Mouse (Mus musculus) mesoderm, embryonic 11.5 days (tissue): ENCODE data around the gene Tmem54.

ENCODE experiments used
- DNase-seq: peaks from one replicate; pipeline ENCODE4 v3.0.0-alpha.2; 2012; ENCODE audit warnings: low read depth, low spot score

Tmem54 gene

DNA sequence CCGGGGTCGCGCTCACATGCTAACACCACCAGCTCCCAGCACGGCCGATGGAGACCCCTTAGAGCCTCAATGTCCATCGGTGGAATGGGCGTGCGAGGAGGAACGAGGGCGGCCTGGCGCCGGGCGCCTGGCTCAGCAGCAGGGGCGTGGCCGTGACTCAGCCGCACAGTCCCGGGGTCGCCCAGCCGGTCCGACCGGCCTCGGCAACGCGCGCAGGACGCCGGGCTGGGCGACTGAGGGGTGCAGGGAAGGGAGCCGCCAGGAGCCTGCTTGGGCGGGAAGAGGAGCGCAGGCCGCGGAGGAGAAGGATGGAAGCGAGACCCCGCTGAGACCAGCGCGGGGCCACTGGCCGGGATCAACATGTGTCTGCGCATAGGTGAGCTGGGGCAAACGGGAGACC, at the start of gene Tmem54:
Gene Tmem54, plus strand, starts transcription at position 193 of the 400 bp plus-strand sequence.
- no peak for DNase-seq

DNA sequence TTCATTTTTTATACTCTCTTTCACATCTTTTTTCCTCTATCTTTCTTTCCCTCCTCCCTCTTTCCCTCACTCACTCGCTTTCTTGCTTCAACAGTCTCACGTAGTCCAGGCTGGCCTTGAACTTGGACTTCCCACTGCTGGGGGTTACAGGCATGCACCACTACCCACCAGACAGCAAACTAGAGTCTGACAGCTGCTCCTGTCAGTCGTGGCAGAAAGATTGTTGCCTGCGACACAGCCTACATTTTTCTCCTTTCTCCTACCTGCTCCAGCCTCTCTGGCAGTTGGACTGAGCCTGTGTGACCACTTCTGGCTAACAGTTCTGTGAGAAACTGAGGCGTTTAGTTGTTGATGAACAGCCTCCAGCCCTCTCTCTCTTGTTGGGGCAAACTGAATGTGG, 49.8 kb upstream of the Tmem54 start:
- no peak for DNase-seq

DNA sequence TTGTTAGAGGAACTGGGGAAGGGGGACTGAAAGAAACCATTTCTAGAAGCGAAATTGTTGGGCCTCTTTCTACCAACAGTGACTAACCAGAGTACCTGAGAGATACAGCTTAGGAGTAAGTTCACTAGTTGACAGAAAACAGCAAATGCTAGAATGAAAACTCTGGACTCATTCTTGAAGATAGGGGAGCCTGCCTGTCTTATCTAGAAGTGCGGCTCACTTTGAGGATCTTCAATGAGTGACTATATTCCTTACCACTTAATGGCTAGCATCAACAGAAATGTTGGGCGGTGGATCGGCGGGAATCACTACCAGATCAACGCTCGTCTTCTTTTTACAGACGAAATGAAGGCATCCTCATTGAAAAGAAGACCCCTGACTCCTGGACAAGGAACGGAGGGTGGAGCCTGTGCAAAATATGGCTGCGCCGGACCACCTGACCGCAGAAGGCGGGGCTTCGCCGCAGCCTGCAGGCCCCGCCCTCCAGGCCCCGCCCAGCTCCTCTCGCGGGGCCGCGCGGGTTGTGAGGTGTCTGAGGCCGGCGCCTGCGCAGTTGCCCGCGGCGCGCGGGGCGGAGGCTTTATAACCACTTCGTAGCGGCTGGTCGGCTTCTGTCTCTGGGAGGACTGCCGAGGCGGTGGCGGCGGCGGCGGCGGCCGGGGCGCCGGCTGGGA, 47.7 kb upstream of the Tmem54 start:
- DNase-seq = peak; percentile 98

- DNase-seq = peak; percentile 30
Observed at GRCm38 (mm10) chr4:129058207-129059092, 46.9 kb upstream of the Tmem54 start, which contains the start of gene Rnf19b. Rnf19b (plus strand) TSS chr4:129058271.

DNA sequence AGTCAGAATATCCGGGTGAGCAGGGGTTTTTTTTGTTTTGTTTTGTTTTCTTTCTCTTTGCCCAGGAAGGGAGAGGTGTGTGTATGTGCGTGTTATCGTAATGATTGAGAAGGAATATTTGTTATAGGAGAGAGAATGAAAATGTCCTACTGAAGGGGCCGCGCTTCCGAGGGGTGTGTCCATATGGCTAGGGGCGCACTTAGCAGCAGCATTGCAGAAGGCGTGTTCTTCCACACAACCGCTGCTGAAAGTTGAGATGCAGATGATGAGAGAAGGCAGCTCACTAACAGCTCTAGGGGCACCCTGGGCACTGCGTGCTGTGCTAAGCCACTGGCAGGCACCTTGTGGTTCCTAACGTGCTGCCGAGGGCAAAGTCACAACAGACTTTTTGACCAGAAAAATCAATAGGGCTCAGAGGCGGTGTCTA, 46.2 kb upstream of the Tmem54 start:
- peak; percentile 42 for DNase-seq

DNA sequence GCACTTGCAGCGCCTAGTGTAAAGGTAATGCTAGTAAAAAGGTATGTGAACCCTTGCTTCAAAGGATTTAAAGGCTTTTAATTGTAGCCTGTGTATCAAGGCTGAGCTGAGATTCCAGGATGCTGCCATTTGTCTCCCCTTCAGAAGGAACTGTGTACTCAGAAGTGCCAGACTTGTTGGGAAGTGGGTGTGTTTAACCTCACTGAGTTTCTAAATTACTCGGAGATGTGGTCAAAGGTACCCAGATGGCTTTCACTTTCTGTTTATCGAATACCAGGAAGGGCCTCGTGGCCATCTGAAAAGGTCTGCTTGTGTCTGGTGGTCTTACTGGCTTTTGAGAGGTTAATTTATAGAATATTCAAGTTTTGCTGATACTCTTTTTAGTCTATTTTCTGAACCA, 45.4 kb upstream of the Tmem54 start:
- no peak for DNase-seq

GRCm38 (mm10) chr4:129061486-129061885, 43.9 kb upstream of the Tmem54 start:
- DNase-seq = no peak

DNA sequence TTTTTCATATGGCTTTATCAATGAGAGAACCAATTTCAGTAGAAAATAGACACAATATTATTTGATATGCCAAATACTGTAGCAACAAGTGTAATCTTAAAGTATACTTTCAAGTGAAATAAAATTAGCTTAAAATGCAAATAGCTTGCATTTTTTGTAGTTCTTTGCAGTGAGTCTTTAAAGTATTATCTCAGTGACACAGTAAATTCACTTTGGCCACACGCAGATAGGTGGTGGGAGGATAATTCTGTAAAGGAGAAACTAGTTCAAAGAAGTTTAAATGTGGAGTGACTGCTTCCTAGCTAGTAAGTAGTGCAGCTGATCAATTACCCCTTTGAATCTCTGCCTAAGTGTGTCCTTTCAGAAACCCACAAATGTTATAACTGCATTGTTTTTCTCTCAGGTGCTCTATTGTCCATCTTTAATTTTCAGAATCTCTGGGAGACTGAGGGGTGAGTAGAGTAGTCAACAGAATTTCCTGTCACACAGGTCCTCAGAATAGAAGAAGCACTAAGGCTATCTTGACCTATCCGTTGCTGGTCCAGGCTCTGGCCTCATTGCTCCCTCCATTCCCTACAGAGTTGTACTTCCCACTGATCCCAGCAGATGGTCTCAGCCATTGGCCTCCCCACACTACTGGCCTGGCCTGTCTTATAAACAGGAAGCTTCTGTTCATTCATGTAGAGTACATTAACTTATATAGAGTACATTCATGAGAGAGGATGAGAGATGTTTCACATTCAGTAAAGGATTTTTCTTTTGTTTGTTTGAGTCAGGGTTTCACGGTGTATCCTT, 42.9 kb upstream of the Tmem54 start:
- no peak for DNase-seq

DNA sequence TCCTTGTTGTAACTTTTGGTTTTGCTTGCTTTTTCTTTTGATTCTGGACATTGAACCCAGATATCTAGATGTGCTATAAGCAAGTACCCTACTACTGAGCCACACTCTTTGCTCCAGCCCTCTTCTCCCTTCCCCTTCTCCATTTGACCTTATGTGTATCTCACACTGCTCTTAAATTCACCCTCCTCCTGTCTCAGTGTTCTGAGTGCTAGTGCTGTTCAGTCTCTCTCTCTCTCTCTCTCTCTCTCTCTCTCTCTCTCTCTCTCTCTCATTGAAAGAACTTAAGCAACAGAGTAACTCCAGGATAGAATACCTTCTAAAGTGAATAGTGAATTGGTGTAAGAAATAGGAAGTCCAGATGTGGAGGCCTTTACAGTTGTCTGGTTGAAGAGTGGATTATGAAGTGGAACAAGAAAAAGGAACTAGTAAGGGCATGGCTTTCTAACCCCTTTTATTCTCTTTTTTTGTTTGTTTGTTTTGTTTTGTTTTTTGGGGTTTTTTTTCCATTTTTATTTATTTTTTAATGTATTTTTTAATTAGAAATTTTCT, 39.6 kb upstream of the Tmem54 start:
- no peak for DNase-seq

DNA sequence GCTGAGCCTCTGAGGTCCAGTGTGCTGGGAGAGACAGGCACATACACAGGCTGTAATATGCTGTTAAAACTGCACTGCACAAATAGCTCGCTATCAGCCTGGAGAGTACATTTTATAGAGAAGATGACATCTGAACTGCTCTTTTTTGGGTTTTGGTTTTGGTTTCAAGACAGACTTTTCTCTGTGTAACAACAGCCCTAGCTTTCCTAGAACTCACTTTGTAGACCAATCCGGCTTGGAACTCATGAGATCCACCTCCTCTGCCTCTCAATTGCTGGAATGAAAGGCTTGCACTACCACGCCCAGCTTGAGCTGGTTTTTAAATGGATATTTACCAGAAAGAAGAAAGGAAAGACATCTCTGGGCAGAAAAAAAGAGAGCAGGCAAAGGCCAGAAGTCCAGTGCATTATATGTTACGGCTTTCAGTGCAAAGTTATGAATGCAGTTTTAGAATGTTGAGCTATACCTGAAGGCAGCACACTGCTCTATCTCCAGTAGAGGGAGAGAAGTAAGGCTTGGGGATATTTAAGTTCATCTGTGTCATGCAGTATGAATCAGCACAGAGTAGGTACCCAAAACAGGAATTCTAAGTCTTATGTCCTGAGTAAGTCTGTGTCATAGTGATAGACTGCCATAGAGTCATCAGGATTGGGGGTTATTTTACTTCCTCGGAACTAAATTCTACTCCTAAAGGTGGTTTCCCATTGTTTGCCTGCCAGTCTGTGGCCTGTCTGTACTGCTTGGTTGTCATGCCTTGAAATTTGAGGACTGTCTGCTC, 37.5 kb upstream of the Tmem54 start:
- no peak for DNase-seq

- no peak for DNase-seq
Observed at GRCm38 (mm10) chr4:129068848-129069247, 36.5 kb upstream of the Tmem54 start.

DNA sequence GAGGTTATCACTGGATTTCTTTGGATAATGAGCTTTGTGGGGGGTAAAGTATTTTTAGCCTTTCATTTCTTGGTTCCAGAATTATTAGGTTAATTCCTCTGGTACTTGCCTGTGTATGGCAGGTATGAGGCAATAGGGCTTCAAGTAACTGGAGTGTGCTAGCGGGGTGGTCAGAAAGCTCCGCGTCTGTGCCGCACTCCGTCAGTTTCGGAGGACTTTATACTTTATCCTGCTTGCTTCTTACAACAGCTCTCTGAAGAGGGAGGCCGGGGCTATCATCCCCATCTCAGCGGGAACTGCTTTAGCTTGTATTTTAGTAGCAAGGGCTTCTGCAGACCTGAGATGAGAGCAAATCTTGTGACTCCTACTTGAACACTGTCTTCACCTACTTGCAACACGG, 26.2 kb upstream of the Tmem54 start:
- no peak for DNase-seq

- DNase-seq = no peak
Observed at GRCm38 (mm10) chr4:129081041-129081440, 24.3 kb upstream of the Tmem54 start.

DNA sequence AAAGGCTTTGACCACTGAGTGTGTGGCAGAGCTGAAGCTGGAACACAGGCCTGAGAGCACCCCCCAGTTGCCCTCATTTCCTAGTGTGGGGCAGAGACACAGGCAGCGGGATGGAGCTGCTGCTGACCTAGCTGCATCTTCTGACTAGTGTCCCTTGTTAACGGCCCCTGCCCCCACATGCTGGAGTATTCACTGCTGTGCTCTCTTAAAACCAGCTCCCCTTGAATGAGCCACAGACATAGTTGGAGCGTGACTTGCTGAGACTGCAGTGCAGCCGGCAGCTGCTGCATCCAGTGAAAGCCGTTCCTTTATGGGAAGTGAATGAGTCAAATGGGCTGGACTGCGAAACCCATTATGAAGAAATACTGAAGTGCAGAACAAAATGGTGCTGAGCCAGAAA, 23.8 kb upstream of the Tmem54 start:
- no peak for DNase-seq

GRCm38 (mm10) chr4:129081939-129082338, 23.4 kb upstream of the Tmem54 start:
- DNase-seq = no peak

- peak; percentile 65 for DNase-seq
Observed at GRCm38 (mm10) chr4:129082379-129083115, 22.8 kb upstream of the Tmem54 start.

- DNase-seq = no peak
Observed at GRCm38 (mm10) chr4:129084896-129085295, 20.5 kb upstream of the Tmem54 start.

DNA sequence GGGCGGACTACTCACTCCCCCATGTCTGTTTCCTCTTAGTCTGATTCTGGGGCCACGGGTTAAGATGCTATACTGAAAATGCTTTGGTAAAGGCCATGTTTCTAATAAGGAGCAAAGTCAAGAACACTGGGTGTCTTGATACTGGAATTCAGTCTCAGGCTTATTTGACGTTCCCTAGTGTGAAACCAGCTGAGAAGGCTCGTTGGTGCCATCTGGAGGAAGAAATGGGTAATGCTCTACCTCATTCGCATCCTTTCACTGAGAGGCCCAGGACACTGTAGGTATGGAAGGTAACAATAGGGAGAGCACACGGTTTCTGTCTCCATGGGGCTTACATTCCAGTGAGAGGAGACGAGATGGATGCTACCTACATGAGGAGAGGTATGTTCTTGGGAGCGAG, 19.3 kb upstream of the Tmem54 start:
- peak; percentile 84 for DNase-seq

GRCm38 (mm10) chr4:129087850-129088249, 17.5 kb upstream of the Tmem54 start:
- no peak for DNase-seq

- DNase-seq = no peak
Observed at GRCm38 (mm10) chr4:129095276-129095675, 10.1 kb upstream of the Tmem54 start.
